Mouse (Mus musculus): ENCODE measurements at regions not wholly inside any gene's neighbourhood (a gene's known extent, or its start where the extent isn't known, plus 50 kb on each side); places are given as distances from the start of the nearest gene placed in this dataset.
A peak's percentile ranks its signal among the peaks of the same experiment; 100 is the strongest.

DNA sequence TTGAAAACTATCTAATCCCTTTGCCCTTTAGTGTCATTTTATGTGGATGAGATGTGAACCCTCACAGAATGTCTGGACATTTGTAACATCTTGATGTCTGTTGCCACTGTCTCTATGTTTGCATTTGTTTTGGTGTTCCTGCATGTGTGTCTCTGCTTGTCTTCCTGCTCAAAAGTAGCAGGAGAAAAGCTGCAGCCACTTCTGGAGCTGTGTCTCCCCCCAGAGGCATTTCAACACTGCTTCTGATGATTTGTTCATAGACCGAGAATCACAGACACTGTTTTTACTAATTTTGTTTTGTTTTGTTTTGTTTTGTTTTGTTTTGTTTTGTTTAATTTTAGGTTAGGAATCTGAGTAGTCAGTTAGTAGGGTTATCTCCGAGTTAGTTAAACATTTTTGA is 883.8 kb downstream of the Gbe1 start:
- peak; percentile 13 for DNase-seq (ENCODE audit: low read depth, low spot score)

DNA sequence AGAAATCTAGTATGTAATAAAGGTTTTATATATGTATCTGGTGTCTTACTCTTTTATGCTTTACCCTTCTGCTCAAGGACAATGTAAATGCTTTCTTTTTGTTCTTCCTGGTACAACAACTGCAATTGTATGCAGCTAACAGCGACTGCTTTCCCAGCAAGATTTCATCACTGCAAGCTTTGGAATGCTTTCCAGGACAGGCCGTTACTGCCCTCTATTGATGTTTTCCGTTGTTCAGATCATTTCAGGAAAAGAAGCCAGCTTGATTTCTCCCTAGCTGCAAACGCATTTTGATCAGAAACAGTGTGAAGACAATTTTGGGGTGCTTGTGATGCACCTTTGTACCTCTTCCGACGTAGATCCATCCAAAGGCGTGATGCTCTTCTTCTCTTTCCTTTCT is 895.1 kb downstream of the Gbe1 start:
- peak; percentile 16 for DNase-seq (ENCODE audit: low read depth, low spot score)

DNA sequence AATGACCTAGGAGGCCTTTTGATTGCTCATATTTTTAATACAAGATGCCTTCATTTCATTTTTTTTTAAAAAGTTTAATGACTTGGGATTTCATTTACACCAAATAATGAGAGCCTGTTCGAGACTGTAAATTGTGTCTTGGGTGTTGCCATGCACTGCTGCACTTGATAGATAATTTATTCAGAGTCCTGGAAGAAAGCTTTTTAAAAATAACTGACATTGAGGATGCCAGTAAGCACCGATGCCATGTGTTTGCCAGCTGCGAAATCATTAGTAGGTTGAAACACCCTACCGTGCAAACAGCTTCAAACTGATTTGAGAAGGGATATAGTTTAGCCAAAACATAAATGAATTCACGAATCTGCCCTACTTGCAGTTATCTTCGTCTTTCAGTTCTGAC is 910.7 kb downstream of the Gbe1 start:
- no peak for DNase-seq (ENCODE audit: low read depth, low spot score)

DNA sequence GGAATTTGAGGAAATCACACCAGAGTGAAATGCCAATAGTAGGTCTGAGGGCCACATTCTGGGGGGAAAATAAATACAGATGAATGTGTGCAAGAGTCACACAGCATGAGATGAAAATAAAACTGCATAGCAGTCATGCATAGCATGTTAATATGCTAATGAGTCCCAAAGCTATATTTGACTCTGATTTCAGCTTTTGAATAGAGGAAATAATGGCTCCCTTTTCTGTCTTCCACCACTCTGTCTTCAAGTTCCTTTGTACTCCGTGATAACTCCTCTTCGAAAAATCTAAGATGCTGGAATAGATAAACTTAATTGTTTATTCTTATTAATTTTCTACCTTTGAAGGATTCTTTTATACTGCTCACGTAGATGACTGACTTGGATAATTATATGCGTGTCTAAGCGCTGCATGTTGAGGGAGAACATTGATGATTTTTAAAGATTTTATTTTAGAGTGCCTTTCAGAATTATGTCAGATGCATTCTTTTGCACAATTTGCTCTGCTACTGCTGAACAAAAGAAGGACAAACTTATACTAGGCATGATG is 916.4 kb downstream of the Gbe1 start:
- DNase-seq (ENCODE audit: low read depth, low spot score), result no peak

DNA sequence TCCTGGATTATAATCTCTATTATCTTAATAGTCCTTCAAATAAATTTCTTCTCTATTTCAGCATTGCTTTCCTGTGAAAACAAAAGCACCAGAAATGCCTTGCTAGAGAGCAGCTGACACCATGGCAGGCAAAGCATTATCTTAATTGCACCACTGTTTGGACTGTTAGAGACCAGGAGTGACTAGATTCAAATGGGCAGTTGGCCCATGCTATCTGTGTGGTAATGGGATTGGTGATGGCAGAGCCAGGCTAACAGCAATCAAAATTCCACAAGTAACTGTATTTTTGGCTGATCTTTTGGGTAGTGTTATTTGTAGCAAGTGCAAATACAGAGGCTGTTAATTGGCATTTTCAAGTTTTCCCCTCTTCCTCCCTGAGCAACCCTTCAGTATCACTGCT is 929.3 kb downstream of the Gbe1 start:
- no peak for DNase-seq (ENCODE audit: low read depth, low spot score)

DNA sequence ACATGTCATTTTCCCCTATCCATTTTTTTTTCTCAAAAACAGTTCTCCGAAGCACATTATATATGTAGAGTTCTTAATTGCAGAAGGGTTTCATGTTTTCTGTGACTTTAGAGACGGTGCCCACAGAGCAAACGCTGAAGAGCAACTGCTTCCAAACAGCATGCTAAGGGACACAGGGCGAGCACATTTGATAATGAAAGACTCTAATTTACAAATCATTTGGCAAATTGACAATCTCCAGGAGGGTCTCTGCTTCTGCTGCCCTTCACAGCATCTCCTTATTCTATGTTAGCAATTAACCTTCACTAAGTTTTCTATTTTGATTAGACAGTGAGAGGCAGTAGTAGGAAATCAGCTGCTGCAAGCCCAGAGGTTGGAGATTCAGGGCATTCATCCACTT is 929.7 kb downstream of the Gbe1 start:
- no peak for DNase-seq (ENCODE audit: low read depth, low spot score)

DNA sequence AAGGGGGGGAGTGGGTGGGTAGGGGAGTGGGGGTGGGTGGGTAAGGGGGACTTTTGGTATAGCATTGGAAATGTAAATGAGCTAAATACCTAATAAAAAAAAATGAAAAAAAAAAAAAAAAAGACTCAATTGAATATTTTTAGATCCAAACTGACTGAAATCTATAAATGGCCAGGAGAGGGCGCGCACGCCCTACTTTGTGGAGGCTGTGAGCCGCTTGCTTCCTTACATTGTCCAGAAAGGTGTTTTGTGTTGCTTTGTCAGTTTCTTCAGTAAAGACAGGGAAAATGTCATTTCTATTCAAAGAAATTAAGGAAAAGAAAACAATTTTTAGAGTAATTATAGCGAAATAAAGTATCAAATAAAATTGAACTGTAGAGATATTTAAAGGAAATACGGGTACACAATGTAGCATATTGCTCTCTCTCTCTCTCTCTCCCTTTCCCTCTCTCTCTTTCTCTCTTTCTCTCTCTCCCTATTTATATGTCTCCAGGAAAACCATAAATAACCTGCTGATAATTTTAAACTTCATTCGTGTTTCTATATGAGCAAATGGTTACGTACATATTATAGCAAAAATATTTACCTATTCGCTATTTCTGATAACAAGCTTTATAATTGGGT is 933.9 kb downstream of the Gbe1 start:
- DNase-seq (ENCODE audit: low read depth, low spot score), result peak; percentile 47

DNA sequence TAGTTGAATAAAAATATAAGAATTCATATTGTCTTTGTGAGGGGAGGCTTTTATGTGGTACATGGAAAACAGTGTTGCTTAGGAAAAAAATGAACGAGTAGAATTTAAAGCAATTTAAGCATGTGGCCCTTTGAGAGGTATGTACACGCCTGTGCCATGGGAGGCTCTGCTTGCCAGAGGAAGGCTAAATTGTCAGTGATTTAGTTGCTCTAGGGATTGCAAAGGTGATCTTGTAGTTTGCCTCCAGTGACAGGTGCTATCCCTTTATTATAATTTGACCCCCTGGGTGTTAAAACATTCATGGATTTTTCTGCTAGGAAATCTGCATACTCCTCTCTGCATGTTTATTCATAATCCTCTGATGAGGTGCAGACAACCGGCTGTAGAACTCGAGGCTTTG is 942.0 kb downstream of the Gbe1 start:
- DNase-seq (ENCODE audit: low read depth, low spot score), result no peak

DNA sequence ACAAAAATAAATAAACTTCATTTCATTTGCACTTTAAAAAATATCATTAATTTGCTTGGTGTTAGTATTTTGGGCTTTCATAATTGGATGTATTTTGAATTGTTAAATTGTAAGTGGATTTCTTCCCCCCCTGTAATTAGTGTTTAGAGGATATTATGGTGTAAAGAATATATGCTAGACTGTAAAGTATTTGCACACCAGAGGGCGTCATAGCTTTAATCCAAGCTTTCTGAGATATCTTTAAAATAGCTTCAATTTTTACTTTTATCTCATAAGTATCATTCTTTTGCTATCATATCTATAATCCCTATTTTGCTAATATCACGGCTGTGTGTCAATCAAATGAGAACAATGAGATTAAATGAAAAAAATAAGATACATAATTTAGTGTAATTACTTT is 942.4 kb downstream of the Gbe1 start:
- DNase-seq (ENCODE audit: low read depth, low spot score), result no peak

DNA sequence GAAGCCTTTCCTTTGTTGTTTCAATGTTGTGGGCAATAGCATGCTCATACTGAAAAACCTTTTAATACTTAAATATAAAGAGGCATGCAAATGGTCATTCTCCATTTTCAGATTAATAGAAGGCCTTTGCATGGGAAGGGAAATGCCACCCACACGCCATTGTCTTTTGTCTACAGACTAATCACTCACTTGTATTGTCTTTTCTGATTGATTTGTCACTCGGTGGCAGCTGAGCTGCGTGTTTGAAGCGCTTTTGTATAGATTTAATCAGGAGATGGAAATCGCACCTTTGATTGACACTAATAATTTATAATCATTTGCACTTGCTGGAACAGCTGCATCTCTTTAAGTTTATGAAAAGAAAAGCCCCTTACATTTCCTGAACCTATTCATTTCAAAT is 953.4 kb downstream of the Gbe1 start:
- no peak for DNase-seq (ENCODE audit: low read depth, low spot score)

All from retina, postnatal 7 days (tissue).